Mouse (Mus musculus) hindbrain, embryonic 12.5 days (tissue): ENCODE results near the gene Cpne9. TPM values are rescaled to one million over a fixed set of nuclear protein-coding genes. Genes with fewer than 3 reads are reported as not detected.

Experiments used
- ATAC-seq: fragments of 200-750 bp; cut with Nextera tagmentation; 2 replicates; pipeline ENCODE4 v1.8.0; 2017; ENCODE audit warnings: moderate TSS enrichment; ENCODE audit not compliant: low FRiP score
- H3K27ac ChIP-seq: fragments of 300-500 bp; sonication (generic); 2 replicates; pipeline ENCODE4 v1.5.1; 2016; ENCODE audit warnings: mild to moderate bottlenecking
- H3K27me3 ChIP-seq: fragments of 300-500 bp; sonication (generic); 2 replicates; pipeline ENCODE4 v1.6.1; 2016; ENCODE audit warnings: mild to moderate bottlenecking
- H3K36me3 ChIP-seq: fragments of 300-500 bp; sonication (generic); 2 replicates; pipeline ENCODE4 v1.6.1; 2016; ENCODE audit warnings: mild to moderate bottlenecking
- H3K4me1 ChIP-seq: fragments of 300-500 bp; sonication (generic); 2 replicates; pipeline ENCODE4 v1.6.1; 2016
- H3K4me2 ChIP-seq: fragments of 300-500 bp; sonication (generic); replicated peaks from 2 replicates; pipeline ENCODE4 v1.6.1; 2016; ENCODE audit warnings: mild to moderate bottlenecking
- H3K4me3 ChIP-seq: fragments of 300-500 bp; sonication (generic); 2 replicates; pipeline ENCODE4 v1.5.1; 2016; ENCODE audit warnings: mild to moderate bottlenecking
- H3K9ac ChIP-seq: fragments of 300-500 bp; sonication (generic); 2 replicates; pipeline ENCODE4 v1.6.1; 2016; ENCODE audit warnings: mild to moderate bottlenecking, moderate library complexity
- H3K9me3 ChIP-seq: fragments of 300-500 bp; sonication (generic); replicated peaks from 2 replicates; pipeline ENCODE4 v1.6.1; 2016; ENCODE audit warnings: mild to moderate bottlenecking
- WGBS: fragments of 180-500 bp; shearing (Covaris S2); methylation state at CpG from one replicate; pipeline ENCODE4 v1.1.7; 2016; 5-methylcytosine and 5-hydroxymethylcytosine counted together
- polyA plus RNA-seq: library from polyadenylated mRNA; unstranded; fragments of >200 nt; fragmentation: Nextera tagmentation; extraction: Ambion mirVana; gene quantifications from 2 replicates; pipeline ENCODE4 v1.2.1, GENCODE M21; 2016

Cpne9 gene
- polyA plus RNA-seq, 1 experiment from 2014 or later: 0.39 TPM

- no peak for ATAC-seq
- 66% methylated on average over 2 of the region's 2 CpGs for WGBS
- Histone ChIP-seq H3K27me3 (no peaks in the 10 kb centered on the region), H3K4me2 (no peak overlapping the region), H3K27ac (no peak overlapping the region), H3K4me1 (no peaks in the 10 kb centered on the region), H3K9me3 (no peaks in the 10 kb centered on the region), H3K9ac (no peak overlapping the region), H3K36me3 (no peaks in the 10 kb centered on the region), H3K4me3 (no peak overlapping the region)
Measured at GRCm38 (mm10) chr6:113296046-113296445, 13.9 kb downstream of the Cpne9 start.

- Histone ChIP-seq H3K4me2 (no peak overlapping the region), H3K9ac (no peak overlapping the region), H3K27me3 (no peaks in the 10 kb centered on the region), H3K4me1 (no peaks in the 10 kb centered on the region), H3K4me3 (no peak overlapping the region), H3K9me3 (no peaks in the 10 kb centered on the region), H3K36me3 (no peaks in the 10 kb centered on the region), H3K27ac (no peak overlapping the region)
- WGBS: 68% methylated on average over 4 of the region's 4 CpGs
- no peak for ATAC-seq
Measured at GRCm38 (mm10) chr6:113296639-113297038, 14.5 kb downstream of the Cpne9 start.

DNA sequence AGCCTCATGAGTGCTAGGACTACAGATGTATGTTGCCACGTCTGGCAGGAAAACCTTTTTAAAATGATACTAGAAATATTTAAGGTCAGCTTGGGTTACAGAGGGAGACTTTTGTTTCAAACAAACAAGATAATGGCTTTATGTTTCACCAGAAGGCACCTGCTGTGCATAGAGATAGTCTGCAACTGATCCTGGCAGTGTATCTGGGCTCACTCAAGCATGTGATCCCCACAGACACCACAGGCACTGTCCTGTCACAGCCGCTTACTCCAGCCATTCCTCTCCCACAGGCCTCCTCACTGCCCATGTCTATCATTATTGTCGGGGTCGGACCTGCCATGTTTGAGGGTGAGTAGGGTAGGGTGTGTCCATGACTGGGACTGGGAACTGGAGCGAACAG is 19.2 kb downstream of the Cpne9 start:
- Histone ChIP-seq H3K9ac (no peak overlapping the region), H3K36me3 (no peaks in the 10 kb centered on the region), H3K4me3 (no peak overlapping the region), H3K4me2 (no peak overlapping the region), H3K4me1 (peaks cover 5% of the 10 kb centered on the region; the same call in 1 of the 2 replicates), H3K9me3 (no peaks in the 10 kb centered on the region), H3K27ac (no peak overlapping the region), H3K27me3 (no peaks in the 10 kb centered on the region)
- ATAC-seq: no peak
- 86% methylated on average over 5 of the region's 5 CpGs for WGBS

- Histone ChIP-seq H3K4me2 (no peak overlapping the region), H3K4me3 (no peak overlapping the region), H3K27me3 (no peaks in the 10 kb centered on the region), H3K9ac (no peak overlapping the region), H3K36me3 (no peaks in the 10 kb centered on the region), H3K27ac (no peak overlapping the region), H3K9me3 (no peaks in the 10 kb centered on the region), H3K4me1 (peaks cover 5% of the 10 kb centered on the region; the same call in 1 of the 2 replicates)
- 29% methylated on average over 3 of the region's 3 CpGs for WGBS
- no peak for ATAC-seq
Measured at GRCm38 (mm10) chr6:113302258-113302657, 20.2 kb downstream of the Cpne9 start.

DNA sequence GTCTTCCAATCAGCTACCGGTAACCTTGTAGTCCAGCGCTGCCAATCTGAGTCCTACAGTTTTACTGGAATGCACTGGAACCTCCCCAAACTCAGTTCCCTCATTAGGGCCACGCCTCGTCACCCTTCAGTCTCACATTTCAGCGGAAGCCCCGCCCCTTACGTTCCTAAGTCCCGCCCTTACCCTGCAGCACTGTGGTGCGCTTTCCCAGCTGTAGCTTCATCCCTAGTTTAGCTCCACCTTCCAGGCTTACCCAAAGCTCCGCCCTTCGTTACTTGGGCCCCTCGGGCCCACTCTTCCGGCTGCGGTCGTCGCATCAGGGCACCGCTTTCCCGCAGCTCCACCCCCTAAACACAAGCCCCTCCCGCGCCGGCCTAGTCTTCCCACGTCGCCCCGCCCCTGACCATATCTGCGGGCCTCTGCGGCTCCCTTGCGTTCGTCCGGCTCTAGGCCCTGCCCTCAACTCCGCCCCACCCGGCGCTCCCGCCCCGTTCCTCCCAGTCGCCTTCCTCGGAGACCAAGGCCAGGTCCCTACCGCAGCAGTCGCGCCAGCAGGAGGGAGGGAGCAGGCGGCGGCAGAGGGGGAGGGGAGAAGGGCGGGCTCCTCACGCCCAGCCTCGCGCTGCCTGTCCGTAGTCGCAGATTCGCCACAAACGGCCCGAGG is 24.3 kb downstream of the Cpne9 start:
- WGBS: under 1% methylated on average over 49 of the region's 50 CpGs
- ATAC-seq: peak; percentile 99
- Histone ChIP-seq H3K9ac (peak overlapping the region; percentile 96), H3K4me2 (peak overlapping the region; percentile 100), H3K36me3 (peaks cover 15% of the 10 kb centered on the region), H3K4me1 (peaks cover 21% of the 10 kb centered on the region), H3K9me3 (no peaks in the 10 kb centered on the region), H3K4me3 (peak overlapping the region; percentile 84), H3K27me3 (no peaks in the 10 kb centered on the region), H3K27ac (peak overlapping the region; percentile 98)

GRCm38 (mm10) chr6:113306986-113307349 is 24.9 kb downstream of the Cpne9 start, which contains the start of gene Brpf1:
Gene Brpf1 (plus strand): TSS chr6:113307137.
- under 1% methylated on average over 32 of the region's 32 CpGs for WGBS
- ATAC-seq: peak; percentile 54
- peak within 1 kb of the TSS; percentile 84 for H3K4me3 ChIP-seq

DNA sequence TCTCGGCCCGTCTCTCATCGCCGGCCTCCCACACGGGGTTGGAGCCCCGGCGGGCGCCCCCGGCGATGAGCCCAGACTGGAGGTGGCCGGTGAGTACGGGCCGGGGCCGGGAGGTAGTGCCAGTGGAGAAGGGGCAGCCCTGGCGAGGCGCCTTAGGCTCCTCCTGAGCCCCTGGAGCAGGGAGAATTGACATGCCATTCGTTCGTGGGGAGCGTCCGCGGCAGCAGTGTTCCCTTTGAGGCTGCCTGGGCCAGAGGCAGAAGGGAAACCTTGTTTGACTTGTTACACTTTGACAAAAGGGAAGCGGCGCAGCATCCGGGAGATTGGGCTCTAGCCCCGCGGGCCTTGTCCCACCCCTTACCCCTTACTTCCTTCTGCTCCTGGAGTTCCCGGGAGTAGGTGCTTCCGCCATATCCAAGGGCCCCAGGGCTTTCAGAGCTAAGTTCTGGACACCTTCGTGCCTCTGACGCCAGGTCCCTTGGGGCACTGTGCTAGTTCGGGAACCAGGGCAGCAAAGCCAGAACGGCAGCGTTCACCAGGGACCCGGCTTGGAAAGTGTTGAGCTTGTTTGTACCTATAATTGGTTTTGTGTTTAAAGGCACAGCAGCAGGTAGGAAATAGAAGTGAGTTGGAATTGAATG is 25.5 kb downstream of the Cpne9 start:
- H3K4me3 ChIP-seq: peak overlapping the region; percentile 84
- peak overlapping the region; percentile 100 for H3K4me2 ChIP-seq
- peaks cover 21% of the 10 kb centered on the region for H3K36me3 ChIP-seq
- peak overlapping the region; percentile 96 for H3K9ac ChIP-seq
- WGBS: under 1% methylated on average over 28 of the region's 34 CpGs
- H3K4me1 ChIP-seq: peaks cover 21% of the 10 kb centered on the region
- H3K9me3 ChIP-seq: no peaks in the 10 kb centered on the region
- peak overlapping the region; percentile 98 for H3K27ac ChIP-seq
- H3K27me3 ChIP-seq: no peaks in the 10 kb centered on the region
- no peak; the same call in 1 of the 2 replicates for ATAC-seq

More at GRCm38 (mm10) chr6:113306986-113307349, 24.9 kb downstream of the Cpne9 start, which contains the start of gene Brpf1:
- Histone ChIP-seq H3K4me2 (peak within 1 kb of the TSS; percentile 100), H3K36me3 (peaks cover 15% of the 10 kb centered on the region), H3K4me1 (peaks cover 21% of the 10 kb centered on the region), H3K27me3 (no peaks in the 10 kb centered on the region), H3K27ac (peak within 1 kb of the TSS; percentile 98), H3K9me3 (no peaks in the 10 kb centered on the region), H3K9ac (peak within 1 kb of the TSS; percentile 96)

DNA sequence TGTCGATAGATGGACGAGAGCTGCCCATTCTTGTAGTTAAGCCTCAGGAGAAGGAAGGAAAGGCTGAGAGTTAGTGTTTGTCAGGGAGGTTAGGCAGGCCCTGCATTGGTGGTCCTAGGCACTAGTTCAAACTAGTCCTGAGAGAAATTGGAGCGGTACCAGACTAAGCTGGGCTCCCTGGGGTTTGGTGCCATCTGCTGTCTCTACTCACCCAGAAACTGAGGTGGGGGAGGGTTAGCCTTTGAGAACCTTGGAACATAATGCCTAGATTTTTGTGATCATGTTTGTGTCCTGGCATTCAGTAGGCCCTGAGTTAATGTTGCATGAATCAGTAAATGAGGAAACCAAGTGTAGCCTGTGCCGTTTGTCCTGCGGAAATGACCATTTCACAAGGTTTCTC is 26.0 kb downstream of the Cpne9 start:
- Histone ChIP-seq H3K4me2 (peak overlapping the region; percentile 100), H3K36me3 (peaks cover 26% of the 10 kb centered on the region), H3K9me3 (no peaks in the 10 kb centered on the region), H3K9ac (peak overlapping the region; percentile 96), H3K4me1 (peaks cover 21% of the 10 kb centered on the region), H3K4me3 (peak overlapping the region; percentile 84), H3K27me3 (no peaks in the 10 kb centered on the region), H3K27ac (peak overlapping the region; percentile 98; the same call in 1 of the 2 replicates)
- 34% methylated on average over 5 of the region's 5 CpGs for WGBS
- ATAC-seq: no peak

DNA sequence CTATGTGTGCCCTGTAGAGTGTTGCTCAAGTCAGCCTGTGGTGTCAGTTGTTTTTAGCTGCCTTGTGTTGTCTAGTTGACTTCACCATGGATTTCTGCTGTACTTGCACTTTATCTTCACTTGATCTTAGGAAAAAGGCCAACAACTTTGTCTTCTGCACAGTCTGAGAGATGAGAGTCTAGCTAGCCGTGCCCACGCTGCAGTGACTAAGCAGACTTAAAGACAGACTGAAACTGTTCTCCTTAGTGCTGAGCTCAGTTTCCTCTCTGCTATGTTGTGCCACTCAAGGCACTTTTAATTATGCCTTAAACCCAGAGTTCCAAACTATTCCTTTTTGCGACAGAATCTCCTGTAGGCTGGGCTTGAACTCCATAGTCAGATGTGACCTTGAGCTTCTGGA is 33.9 kb downstream of the Cpne9 start:
- H3K4me1 ChIP-seq: no peaks in the 10 kb centered on the region
- H3K4me3 ChIP-seq: no peak overlapping the region
- no peak for ATAC-seq
- H3K27ac ChIP-seq: no peak overlapping the region
- H3K4me2 ChIP-seq: no peak overlapping the region
- no peaks in the 10 kb centered on the region for H3K27me3 ChIP-seq
- 98% methylated on average over 3 of the region's 3 CpGs for WGBS
- no peak overlapping the region for H3K9ac ChIP-seq
- peaks cover 88% of the 10 kb centered on the region for H3K36me3 ChIP-seq
- no peaks in the 10 kb centered on the region for H3K9me3 ChIP-seq

- WGBS: under 1% methylated on average over 52 of the region's 52 CpGs
- Histone ChIP-seq H3K4me1 (peaks cover 18% of the 10 kb centered on the region), H3K27ac (peak within 1 kb of the TSS; percentile 91), H3K4me2 (peak within 1 kb of the TSS; percentile 93), H3K27me3 (no peaks in the 10 kb centered on the region), H3K36me3 (peaks cover 42% of the 10 kb centered on the region), H3K9ac (peak within 1 kb of the TSS; percentile 85), H3K4me3 (peak within 1 kb of the TSS; percentile 47), H3K9me3 (no peaks in the 10 kb centered on the region)
- ATAC-seq: peak; percentile 99
Measured at GRCm38 (mm10) chr6:113326533-113327315, 44.6 kb downstream of the Cpne9 start, which contains the start of gene Ogg1. Gene Ogg1 (plus strand): TSS chr6:113326972.

- Histone ChIP-seq H3K9me3 (no peaks in the 10 kb centered on the region), H3K4me3 (no peak overlapping the region), H3K27ac (no peak overlapping the region)
Measured at GRCm38 (mm10) chr6:113329396-113329795, 47.3 kb downstream of the Cpne9 start.

DNA sequence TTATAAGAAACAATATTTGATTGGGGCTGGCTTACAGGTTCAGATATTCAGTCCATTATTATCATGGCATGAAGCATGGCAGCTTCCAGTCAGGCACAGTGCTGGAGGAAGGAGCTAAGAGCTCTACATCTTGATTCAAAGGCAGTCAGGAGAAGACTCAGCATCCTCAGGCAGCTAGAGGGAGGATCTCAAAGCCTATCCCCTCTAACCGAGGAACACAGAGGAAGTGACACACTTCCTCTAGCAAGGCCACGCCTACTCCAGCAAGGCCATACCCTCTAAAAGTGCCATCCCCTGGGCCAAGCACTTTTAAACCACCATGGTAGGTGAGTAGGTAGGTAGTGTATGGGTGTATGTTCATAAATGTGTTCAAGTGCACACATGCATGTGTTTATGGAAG is 48.4 kb downstream of the Cpne9 start:
- no peaks in the 10 kb centered on the region for H3K9me3 ChIP-seq
- no peaks in the 10 kb centered on the region for H3K27me3 ChIP-seq
- H3K27ac ChIP-seq: no peak overlapping the region
- peaks cover 39% of the 10 kb centered on the region for H3K36me3 ChIP-seq
- no peak overlapping the region for H3K4me3 ChIP-seq
- 72% methylated on average over 2 of the region's 2 CpGs for WGBS
- peaks cover 18% of the 10 kb centered on the region for H3K4me1 ChIP-seq
- no peak overlapping the region for H3K9ac ChIP-seq
- H3K4me2 ChIP-seq: no peak overlapping the region
- no peak for ATAC-seq

More at GRCm38 (mm10) chr6:113329396-113329795, 47.3 kb downstream of the Cpne9 start:
- H3K4me1 ChIP-seq: peaks cover 21% of the 10 kb centered on the region
- peaks cover 37% of the 10 kb centered on the region for H3K36me3 ChIP-seq
- H3K9ac ChIP-seq: no peak overlapping the region
- H3K27me3 ChIP-seq: no peaks in the 10 kb centered on the region
- WGBS: 92% methylated on average over 1 of the region's 1 CpGs
- H3K4me2 ChIP-seq: no peak overlapping the region
- no peak for ATAC-seq
